Mouse (Mus musculus) limb, embryonic 13.5 days (tissue): ENCODE measurements at regions not wholly inside any gene's neighbourhood (a gene's known extent, or its start where the extent isn't known, plus 50 kb on each side); places are given as distances from the start of the nearest gene placed in this dataset.
A peak's percentile ranks its signal among the peaks of the same experiment; 100 is the strongest.

Experiments used
- ATAC-seq: fragments of 200-750 bp; cut with Nextera tagmentation; 2 replicates; pipeline ENCODE4 v1.8.0; 2017; ENCODE audit warnings: low read depth, moderate number of reproducible peaks, moderate TSS enrichment; ENCODE audit not compliant: low FRiP score
- H3K27ac ChIP-seq: fragments of 300-500 bp; sonication (generic); 2 replicates; pipeline ENCODE4 v1.5.1; 2015; ENCODE audit warnings: inconsistent platforms, mild to moderate bottlenecking, moderate library complexity
- H3K27me3 ChIP-seq: fragments of 300-500 bp; sonication (generic); 2 replicates; pipeline ENCODE4 v1.6.1; 2015; ENCODE audit warnings: mild to moderate bottlenecking, inconsistent platforms
- H3K36me3 ChIP-seq: fragments of 300-500 bp; sonication (generic); 2 replicates; pipeline ENCODE4 v1.6.1; 2015; ENCODE audit warnings: inconsistent platforms, mild to moderate bottlenecking, moderate library complexity
- H3K4me1 ChIP-seq: fragments of 300-500 bp; sonication (generic); 2 replicates; pipeline ENCODE4 v1.6.1; 2015; ENCODE audit warnings: inconsistent platforms
- H3K4me2 ChIP-seq: fragments of 300-500 bp; sonication (generic); replicated peaks from 2 replicates; pipeline ENCODE4 v1.6.1; 2015; ENCODE audit warnings: inconsistent platforms, mild to moderate bottlenecking, moderate library complexity
- H3K4me3 ChIP-seq: fragments of 300-500 bp; sonication (generic); 2 replicates; pipeline ENCODE4 v1.5.1; 2015; ENCODE audit warnings: moderate library complexity, mild to moderate bottlenecking, inconsistent platforms
- H3K9ac ChIP-seq: fragments of 300-500 bp; sonication (generic); 2 replicates; pipeline ENCODE4 v1.6.1; 2015; ENCODE audit warnings: mild to moderate bottlenecking, inconsistent platforms
- H3K9me3 ChIP-seq: fragments of 300-500 bp; sonication (generic); 2 replicates; pipeline ENCODE4 v1.6.1; 2016; ENCODE audit warnings: inconsistent platforms
- WGBS: fragments of 180-500 bp; shearing (Covaris S2); methylation state at CpG from one replicate; pipeline ENCODE4 v1.1.7; 2015; 5-methylcytosine and 5-hydroxymethylcytosine counted together

GRCm38 (mm10) chr6:95769808-95770207 lies 51.2 kb upstream of the Suclg2 start:
- H3K9me3 ChIP-seq: no peaks in the 10 kb centered on the region
- no peak for ATAC-seq
- WGBS: 78% methylated on average over 3 of the region's 3 CpGs
- no peaks in the 10 kb centered on the region for H3K4me1 ChIP-seq
- no peak overlapping the region for H3K4me2 ChIP-seq
- no peaks in the 10 kb centered on the region for H3K36me3 ChIP-seq
- H3K9ac ChIP-seq: no peak overlapping the region
- no peak overlapping the region for H3K4me3 ChIP-seq
- H3K27me3 ChIP-seq: no peaks in the 10 kb centered on the region
- no peak overlapping the region for H3K27ac ChIP-seq

- H3K27ac ChIP-seq: no peak overlapping the region
- no peak for ATAC-seq
- no peak overlapping the region for H3K4me2 ChIP-seq
- H3K9me3 ChIP-seq: no peaks in the 10 kb centered on the region
- H3K9ac ChIP-seq: no peak overlapping the region
- 53% methylated on average over 6 of the region's 6 CpGs for WGBS
- H3K4me3 ChIP-seq: no peak overlapping the region
- no peaks in the 10 kb centered on the region for H3K27me3 ChIP-seq
- H3K4me1 ChIP-seq: peaks cover 7% of the 10 kb centered on the region; the same call in 1 of the 2 replicates
- no peaks in the 10 kb centered on the region for H3K36me3 ChIP-seq
Observed at GRCm38 (mm10) chr6:95801651-95802050, 83.1 kb upstream of the Suclg2 start.

DNA sequence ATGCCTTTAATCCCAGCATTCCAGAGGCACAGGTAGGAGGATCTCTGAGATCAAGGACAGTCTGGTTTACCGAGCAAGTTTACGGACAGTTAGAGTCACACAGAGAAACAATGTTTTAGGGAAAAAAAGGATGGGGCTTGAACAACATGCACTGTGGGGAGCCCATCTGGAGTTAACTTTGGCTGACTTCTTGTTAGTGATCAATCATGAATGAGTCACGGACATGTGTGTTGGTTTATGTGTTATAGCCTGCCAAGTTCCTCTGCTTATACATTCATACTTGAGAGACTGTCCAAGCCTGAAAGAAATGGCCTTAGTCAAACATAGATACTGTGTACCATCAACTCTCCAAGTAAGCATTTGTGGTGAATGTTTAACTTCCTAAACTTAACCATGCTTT lies 122.9 kb upstream of the Suclg2 start:
- WGBS: 63% methylated on average over 3 of the region's 3 CpGs
- H3K27me3 ChIP-seq: no peaks in the 10 kb centered on the region
- no peaks in the 10 kb centered on the region for H3K4me1 ChIP-seq
- H3K9me3 ChIP-seq: peaks cover 4% of the 10 kb centered on the region; the same call in 1 of the 2 replicates
- H3K9ac ChIP-seq: no peak overlapping the region
- H3K36me3 ChIP-seq: no peaks in the 10 kb centered on the region
- no peak overlapping the region for H3K27ac ChIP-seq
- no peak for ATAC-seq
- no peak overlapping the region for H3K4me2 ChIP-seq
- no peak overlapping the region for H3K4me3 ChIP-seq

- WGBS: 13% methylated on average over 1 of the region's 1 CpGs
- Histone ChIP-seq H3K9ac (no peak overlapping the region), H3K27me3 (no peaks in the 10 kb centered on the region), H3K27ac (no peak overlapping the region), H3K4me3 (no peak overlapping the region), H3K9me3 (peaks cover 4% of the 10 kb centered on the region; the same call in 1 of the 2 replicates), H3K36me3 (no peaks in the 10 kb centered on the region), H3K4me2 (no peak overlapping the region), H3K4me1 (no peaks in the 10 kb centered on the region)
- no peak for ATAC-seq
Observed at GRCm38 (mm10) chr6:95846536-95846935, 127.9 kb upstream of the Suclg2 start.

GRCm38 (mm10) chr6:95875463-95875862 lies 156.9 kb upstream of the Suclg2 start:
- 54% methylated on average over 6 of the region's 6 CpGs for WGBS
- no peaks in the 10 kb centered on the region for H3K9me3 ChIP-seq
- H3K27ac ChIP-seq: no peak overlapping the region
- H3K27me3 ChIP-seq: no peaks in the 10 kb centered on the region
- ATAC-seq: no peak
- H3K4me3 ChIP-seq: no peak overlapping the region
- H3K4me2 ChIP-seq: no peak overlapping the region
- H3K4me1 ChIP-seq: 0 out of 2 replicates have a peak, but pooled peaks cover 3% of the 10 kb centered on the region
- H3K36me3 ChIP-seq: no peaks in the 10 kb centered on the region
- H3K9ac ChIP-seq: no peak overlapping the region

DNA sequence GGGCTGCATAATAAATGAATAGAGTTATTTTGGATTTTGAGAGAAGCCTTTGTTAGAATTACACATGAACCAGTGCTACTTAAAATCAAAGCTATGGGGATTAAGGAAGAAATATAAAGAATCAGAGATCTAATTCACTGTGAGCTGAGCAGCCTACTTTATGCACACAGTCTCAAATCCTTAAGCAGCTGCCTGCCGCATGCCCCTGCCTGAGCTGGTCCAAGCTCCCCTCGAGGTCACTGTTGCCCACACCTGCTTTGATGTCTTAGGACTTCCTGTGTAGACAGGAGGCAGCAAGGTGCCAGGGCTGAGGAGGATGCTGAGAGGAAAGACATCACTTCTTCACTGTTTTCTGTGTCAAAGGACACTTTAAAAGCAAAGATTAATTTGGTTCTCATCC lies 157.7 kb upstream of the Suclg2 start:
- H3K4me2 ChIP-seq: no peak overlapping the region
- no peak overlapping the region for H3K27ac ChIP-seq
- no peak for ATAC-seq
- H3K4me3 ChIP-seq: no peak overlapping the region
- H3K9ac ChIP-seq: no peak overlapping the region
- H3K4me1 ChIP-seq: 0 out of 2 replicates have a peak, but pooled peaks cover 3% of the 10 kb centered on the region
- H3K27me3 ChIP-seq: no peaks in the 10 kb centered on the region
- WGBS: 9% methylated on average over 2 of the region's 2 CpGs
- no peaks in the 10 kb centered on the region for H3K9me3 ChIP-seq
- no peaks in the 10 kb centered on the region for H3K36me3 ChIP-seq

DNA sequence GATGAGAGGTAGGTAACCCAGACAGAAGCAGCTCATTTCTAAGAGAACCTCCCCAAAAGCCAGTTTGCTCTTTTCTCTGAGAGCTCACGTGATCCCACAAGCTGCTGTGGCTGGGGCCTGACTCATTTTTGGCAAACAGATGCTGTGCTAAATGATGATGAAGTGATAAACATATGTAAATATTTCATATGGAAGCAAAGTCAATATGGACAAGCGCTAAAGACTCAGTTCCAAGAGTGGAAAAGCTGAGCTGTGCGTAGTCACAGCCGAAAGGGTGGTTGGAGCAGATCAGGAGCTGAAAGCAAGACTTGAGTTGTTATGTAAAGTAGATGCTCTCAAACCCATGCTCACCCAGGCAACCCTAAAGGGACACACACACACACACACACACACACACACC lies 168.0 kb upstream of the Suclg2 start:
- no peak for ATAC-seq
- Histone ChIP-seq H3K27me3 (no peaks in the 10 kb centered on the region), H3K36me3 (no peaks in the 10 kb centered on the region), H3K27ac (no peak overlapping the region), H3K9ac (no peak overlapping the region), H3K4me3 (no peak overlapping the region), H3K4me2 (no peak overlapping the region), H3K4me1 (no peaks in the 10 kb centered on the region), H3K9me3 (peaks cover 5% of the 10 kb centered on the region; the same call in 1 of the 2 replicates)
- 85% methylated on average over 4 of the region's 4 CpGs for WGBS

GRCm38 (mm10) chr6:95902551-95902950 lies 184.0 kb upstream of the Suclg2 start:
- 75% methylated on average over 2 of the region's 2 CpGs for WGBS
- no peak overlapping the region for H3K4me3 ChIP-seq
- 0 out of 2 replicates have a peak, but pooled peaks cover 4% of the 10 kb centered on the region for H3K4me1 ChIP-seq
- H3K27ac ChIP-seq: no peak overlapping the region
- no peaks in the 10 kb centered on the region for H3K36me3 ChIP-seq
- H3K9me3 ChIP-seq: 0 out of 2 replicates have a peak, but pooled peaks cover 5% of the 10 kb centered on the region
- no peaks in the 10 kb centered on the region for H3K27me3 ChIP-seq
- no peak overlapping the region for H3K9ac ChIP-seq
- no peak overlapping the region for H3K4me2 ChIP-seq
- no peak for ATAC-seq

GRCm38 (mm10) chr6:95904085-95904633 lies 185.6 kb upstream of the Suclg2 start:
- no peak overlapping the region for H3K27ac ChIP-seq
- WGBS: 25% methylated on average over 10 of the region's 10 CpGs
- no peaks in the 10 kb centered on the region for H3K36me3 ChIP-seq
- no peaks in the 10 kb centered on the region for H3K27me3 ChIP-seq
- no peak for ATAC-seq
- H3K9ac ChIP-seq: no peak overlapping the region
- peak overlapping the region; percentile 31; the same call in 1 of the 2 replicates for H3K4me2 ChIP-seq
- H3K4me3 ChIP-seq: no peak overlapping the region
- 0 out of 2 replicates have a peak, but pooled peaks cover 4% of the 10 kb centered on the region for H3K4me1 ChIP-seq
- H3K9me3 ChIP-seq: 0 out of 2 replicates have a peak, but pooled peaks cover 5% of the 10 kb centered on the region

GRCm38 (mm10) chr6:95905057-95905456 lies 186.5 kb upstream of the Suclg2 start:
- H3K36me3 ChIP-seq: no peaks in the 10 kb centered on the region
- H3K4me2 ChIP-seq: no peak overlapping the region
- H3K4me1 ChIP-seq: 0 out of 2 replicates have a peak, but pooled peaks cover 4% of the 10 kb centered on the region
- H3K4me3 ChIP-seq: no peak overlapping the region
- H3K27me3 ChIP-seq: no peaks in the 10 kb centered on the region
- no peak for ATAC-seq
- H3K9me3 ChIP-seq: 0 out of 2 replicates have a peak, but pooled peaks cover 5% of the 10 kb centered on the region
- no peak overlapping the region for H3K27ac ChIP-seq
- H3K9ac ChIP-seq: no peak overlapping the region
- 83% methylated on average over 8 of the region's 8 CpGs for WGBS

DNA sequence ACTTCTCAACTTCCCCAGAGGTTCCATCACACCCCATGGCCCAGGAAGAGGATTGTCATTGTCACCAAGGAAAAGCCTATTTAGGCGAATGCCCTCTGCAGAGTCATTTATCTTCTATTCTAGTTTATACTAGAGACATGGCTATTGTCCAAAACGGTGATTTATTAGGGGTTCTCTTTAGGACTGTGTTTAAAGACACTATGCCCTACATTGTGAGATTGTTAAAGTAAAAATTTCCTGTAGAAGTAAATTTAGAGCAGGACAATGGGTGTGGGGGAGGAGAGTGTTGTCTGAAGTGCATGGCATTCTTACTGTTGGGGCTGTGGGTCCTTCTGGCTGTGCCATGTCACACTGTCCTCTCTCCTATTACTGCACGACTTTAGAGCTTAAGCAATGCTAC lies 191.2 kb upstream of the Fam19a1 start:
- Histone ChIP-seq H3K4me2 (no peak overlapping the region), H3K9ac (no peak overlapping the region), H3K27me3 (no peaks in the 10 kb centered on the region), H3K4me3 (no peak overlapping the region), H3K9me3 (no peaks in the 10 kb centered on the region), H3K36me3 (no peaks in the 10 kb centered on the region), H3K4me1 (no peaks in the 10 kb centered on the region), H3K27ac (no peak overlapping the region)
- no peak for ATAC-seq
- 67% methylated on average over 3 of the region's 3 CpGs for WGBS

DNA sequence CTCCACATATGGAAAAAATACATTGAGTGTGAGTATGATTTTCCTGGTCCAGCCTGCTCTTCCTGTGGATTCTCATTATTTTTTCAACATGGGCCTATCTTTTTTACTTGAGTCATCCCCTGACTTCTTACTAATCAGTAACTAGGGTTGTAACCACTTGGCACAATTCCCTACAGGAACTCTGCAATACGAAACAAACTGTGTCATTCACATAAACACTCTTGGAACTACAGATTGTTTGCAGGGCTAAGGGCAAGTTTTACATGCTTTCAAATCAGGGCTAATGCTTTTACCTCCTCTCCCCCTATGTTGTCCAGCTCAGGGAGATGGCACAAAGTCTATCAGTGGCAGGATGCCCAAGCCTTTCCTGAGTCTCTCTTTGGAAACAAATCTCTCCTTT lies 178.4 kb upstream of the Fam19a1 start:
- ATAC-seq: no peak
- Histone ChIP-seq H3K9me3 (no peaks in the 10 kb centered on the region), H3K36me3 (no peaks in the 10 kb centered on the region), H3K27me3 (no peaks in the 10 kb centered on the region), H3K27ac (no peak overlapping the region), H3K4me1 (no peaks in the 10 kb centered on the region), H3K9ac (no peak overlapping the region), H3K4me2 (no peak overlapping the region), H3K4me3 (no peak overlapping the region)
- WGBS: 58% methylated on average over 1 of the region's 1 CpGs

GRCm38 (mm10) chr6:95936504-95936903 lies 176.4 kb upstream of the Fam19a1 start:
- Histone ChIP-seq H3K9ac (no peak overlapping the region), H3K36me3 (no peaks in the 10 kb centered on the region), H3K4me1 (no peaks in the 10 kb centered on the region), H3K27me3 (no peaks in the 10 kb centered on the region), H3K4me3 (no peak overlapping the region), H3K27ac (no peak overlapping the region), H3K4me2 (no peak overlapping the region), H3K9me3 (no peaks in the 10 kb centered on the region)
- no peak for ATAC-seq
- WGBS: 61% methylated on average over 2 of the region's 2 CpGs
